Mouse (Mus musculus): ENCODE results near the gene Gm21409.
"Not testable (repeated sequence)": the region's sequence is repeated elsewhere in the genome, so short reads cannot be mapped to it uniquely, and the experiment has no call there.

The Gm21409 gene

DNA sequence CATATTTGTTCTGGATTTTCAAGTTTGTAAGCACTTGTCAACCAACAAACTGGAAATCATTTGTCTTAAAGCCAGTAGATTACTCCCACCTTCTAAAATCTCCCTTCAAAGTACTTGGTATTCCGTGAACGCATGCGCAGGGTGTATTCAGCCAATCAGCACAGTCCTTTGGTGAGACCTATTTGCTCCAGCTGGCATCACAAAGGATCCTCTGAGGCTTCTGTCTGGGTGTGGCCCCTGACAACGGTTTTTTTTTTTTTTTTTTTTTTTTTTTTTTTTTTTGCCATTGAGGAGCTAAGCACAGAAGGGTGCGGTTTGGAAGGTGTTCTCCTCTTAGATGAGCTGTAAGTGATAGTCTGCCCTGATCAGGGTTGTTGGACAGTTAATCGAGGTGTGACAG is at the start of gene Gm21409:
Gene Gm21409, plus strand, starts transcription at position 301 of the 400 bp plus-strand sequence.
- not testable (repeated sequence) for DNase-seq (ENCODE audit: low spot score)

All from ovary, postnatal 14 days (tissue).